Mouse (Mus musculus) G1E (cell line): Measurements from ENCODE around the gene Perp.

Experiments used
- CTCF ChIP-seq: IDR thresholded peaks from 2 replicates; pipeline ENCODE4 v1.5.1; 2012; ENCODE audit warnings: low read depth, low read length, inconsistent platforms, mixed read lengths
- GATA1 ChIP-seq: IDR thresholded peaks from 2 replicates; pipeline ENCODE4 v1.6.1; 2012; ENCODE audit warnings: borderline replicate concordance, low read length, inconsistent platforms, mixed read lengths
- GATA2 ChIP-seq: IDR thresholded peaks from 2 replicates; pipeline ENCODE4 v1.6.1; 2012; ENCODE audit warnings: low read depth, low read length, inconsistent platforms, borderline replicate concordance
- POLR2AphosphoS5 ChIP-seq: IDR thresholded peaks from 2 replicates; pipeline ENCODE4 v1.6.1; 2012; ENCODE audit warnings: low read depth, low read length, inconsistent platforms; ENCODE audit not compliant: insufficient replicate concordance
- TAL1 ChIP-seq: conservative IDR thresholded peaks from 2 replicates; pipeline ENCODE4 v1.6.1; 2012; ENCODE audit warnings: low read depth, low read length, inconsistent platforms, mixed read lengths

GRCm38 (mm10) chr10:18850177-18850576, 5.4 kb downstream of the Perp start:
- TF ChIP-seq CTCF: no peak
- no peak for TF ChIP-seq POLR2AphosphoS5
- no peak for TF ChIP-seq TAL1
- no peak for TF ChIP-seq GATA1
- TF ChIP-seq GATA2: no peak
